Mouse (Mus musculus): ENCODE data around the gene Fbrsl1. TPM values are rescaled to one million over a fixed set of nuclear protein-coding genes. Genes with fewer than 3 reads are reported as not detected.
"Not testable (repeated sequence)": the region's sequence is repeated elsewhere in the genome, so short reads cannot be mapped to it uniquely, and the experiment has no call there.

Gene Fbrsl1
- total RNA-seq, 1 experiment from 2014 or later, result 16.8 TPM

DNA sequence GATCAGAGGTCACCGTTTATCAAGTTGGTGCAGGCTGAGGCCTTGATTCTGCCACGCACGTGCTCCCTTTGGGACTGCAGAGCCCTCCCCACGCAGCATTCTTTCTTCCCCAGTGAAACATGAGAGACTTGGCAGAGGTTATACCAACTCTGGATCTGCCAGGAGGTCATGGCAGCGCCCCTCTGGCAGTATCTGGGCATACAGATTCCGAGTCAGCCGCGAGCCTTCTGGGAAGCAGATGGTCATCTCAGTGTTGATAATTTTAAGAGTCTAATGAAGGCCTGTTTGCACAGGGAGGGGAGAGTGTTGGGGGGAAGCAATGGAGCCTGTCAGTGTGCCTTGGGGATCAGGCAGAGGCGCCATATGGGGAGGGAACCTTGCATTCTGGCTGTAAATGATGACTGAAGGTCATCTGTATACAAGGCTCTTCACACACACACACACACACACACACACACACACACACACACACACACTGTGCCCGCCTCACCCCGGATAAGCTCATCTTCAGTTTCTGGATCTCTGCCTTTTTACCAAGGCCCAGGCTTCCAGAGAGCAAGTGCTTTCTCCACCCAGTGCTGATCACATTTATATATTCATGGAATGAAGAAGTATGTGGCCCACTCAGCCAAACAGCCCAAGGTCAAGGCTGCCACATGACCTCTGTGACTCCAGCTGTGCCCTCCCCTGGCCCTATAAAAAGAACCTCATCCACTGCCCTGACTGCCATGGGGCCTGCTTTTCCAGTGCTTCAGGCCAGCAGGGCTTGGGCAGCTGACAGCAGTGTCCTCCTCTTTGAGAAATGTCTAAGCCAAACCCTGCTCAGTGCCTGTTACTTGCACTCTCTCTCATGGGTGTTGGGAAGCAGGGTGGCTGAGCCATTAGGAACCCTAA, 18.5 kb upstream of the Fbrsl1 start:
- no peak for ATAC-seq (replicated peaks in 1 of 2; ENCODE audit: insufficient read depth in 1 of 2, low FRiP score in 2 of 2, low TSS enrichment in 1 of 2, low read depth in 1 of 2, poor library complexity in 2 of 2, severe bottlenecking in 2 of 2)

DNA sequence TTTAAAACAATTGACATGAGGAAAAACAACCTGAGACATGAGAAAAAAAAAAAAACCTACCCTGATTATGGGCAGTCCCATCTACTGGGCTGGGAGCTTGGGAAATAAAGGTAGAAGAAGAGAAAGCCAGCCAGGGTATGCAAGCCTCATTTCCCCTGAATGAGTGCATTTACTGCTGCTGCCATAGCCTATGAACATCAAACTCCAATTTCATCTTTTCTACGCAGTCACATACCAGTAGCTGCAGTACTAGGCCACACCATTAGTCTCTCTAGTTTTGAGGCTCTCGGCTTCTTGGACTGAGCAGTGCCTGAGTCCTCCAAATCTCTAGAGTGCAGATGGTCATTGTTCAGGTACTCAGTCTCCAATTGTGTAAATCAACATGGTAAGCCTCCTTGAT, 14.3 kb upstream of the Fbrsl1 start:
- no peak for ATAC-seq (replicated peaks in 1 of 2; ENCODE audit: insufficient read depth in 1 of 2, low FRiP score in 2 of 2, low TSS enrichment in 1 of 2, low read depth in 1 of 2, poor library complexity in 2 of 2, severe bottlenecking in 2 of 2)

DNA sequence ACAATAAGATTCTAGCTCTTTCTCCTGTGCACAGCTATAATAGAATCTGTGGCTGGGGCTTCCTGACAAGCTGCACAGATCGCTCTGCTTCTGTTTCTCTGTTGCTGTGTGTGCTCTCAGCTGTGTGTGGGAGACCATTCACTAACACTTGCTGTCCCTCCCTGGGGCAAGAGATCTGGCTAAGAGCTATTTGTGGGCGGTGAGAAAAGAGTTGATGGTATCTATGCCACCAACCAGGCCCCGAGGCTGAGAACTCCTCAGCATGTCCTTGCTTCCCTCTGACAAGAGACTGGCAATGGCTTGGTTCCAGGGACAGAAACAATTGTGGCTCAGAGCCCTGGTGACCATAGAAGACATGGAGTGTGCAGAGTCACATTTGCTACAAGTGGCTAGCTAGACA, 10.6 kb upstream of the Fbrsl1 start:
- 0 out of 4 replicates have a peak, but pooled peaks of 1 of the 2 experiments have one; percentile 12 for ATAC-seq (replicated peaks in 1 of 2; ENCODE audit: insufficient read depth in 1 of 2, low FRiP score in 2 of 2, low TSS enrichment in 1 of 2, low read depth in 1 of 2, poor library complexity in 2 of 2, severe bottlenecking in 2 of 2)

DNA sequence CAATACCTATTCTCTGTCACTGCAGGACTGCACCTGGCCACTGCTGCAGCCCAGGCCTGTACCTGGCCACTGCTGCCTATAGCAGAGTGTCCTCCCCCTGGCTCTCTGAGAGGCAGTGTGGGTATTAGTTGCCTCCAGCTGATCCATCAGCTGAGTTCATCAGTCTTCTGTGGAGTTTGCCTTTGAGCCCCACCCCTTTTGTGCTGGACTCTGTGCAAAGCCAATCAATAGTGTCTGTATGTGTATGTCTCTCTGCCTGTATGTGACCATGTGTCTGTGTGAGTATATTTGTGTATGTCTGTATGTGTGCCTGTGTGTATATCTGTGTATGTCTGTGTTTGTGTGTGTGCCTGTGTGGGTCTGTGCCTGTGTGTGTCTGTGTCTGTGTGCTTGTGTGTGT, 7.0 kb upstream of the Fbrsl1 start:
- no peak for ATAC-seq (replicated peaks in 1 of 2; ENCODE audit: insufficient read depth in 1 of 2, low FRiP score in 2 of 2, low TSS enrichment in 1 of 2, low read depth in 1 of 2, poor library complexity in 2 of 2, severe bottlenecking in 2 of 2)

DNA sequence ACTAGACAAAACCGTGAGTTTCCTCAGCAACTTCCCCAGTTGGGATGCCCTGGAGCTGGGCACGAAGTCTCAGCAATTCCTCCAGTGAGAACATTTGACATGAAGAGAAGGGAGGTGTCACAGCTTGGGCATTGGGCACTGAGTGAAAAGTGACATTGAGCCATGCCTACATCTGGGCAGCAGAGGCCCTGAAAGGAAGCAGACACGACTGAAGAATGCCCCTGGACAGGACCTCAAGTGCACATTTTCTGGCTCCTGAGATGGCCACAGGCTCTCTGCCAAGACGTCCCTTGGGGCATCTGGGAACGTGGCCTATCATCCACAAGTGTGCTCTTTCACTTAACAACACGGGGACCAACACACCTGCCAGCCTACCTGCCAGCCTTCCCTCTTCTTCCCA, 991 bp upstream of the Fbrsl1 start:
- ATAC-seq (replicated peaks in 1 of 2; ENCODE audit: insufficient read depth in 1 of 2, low FRiP score in 2 of 2, low TSS enrichment in 1 of 2, low read depth in 1 of 2, poor library complexity in 2 of 2, severe bottlenecking in 2 of 2), result no peak; a peak in 1 of 4 replicates

DNA sequence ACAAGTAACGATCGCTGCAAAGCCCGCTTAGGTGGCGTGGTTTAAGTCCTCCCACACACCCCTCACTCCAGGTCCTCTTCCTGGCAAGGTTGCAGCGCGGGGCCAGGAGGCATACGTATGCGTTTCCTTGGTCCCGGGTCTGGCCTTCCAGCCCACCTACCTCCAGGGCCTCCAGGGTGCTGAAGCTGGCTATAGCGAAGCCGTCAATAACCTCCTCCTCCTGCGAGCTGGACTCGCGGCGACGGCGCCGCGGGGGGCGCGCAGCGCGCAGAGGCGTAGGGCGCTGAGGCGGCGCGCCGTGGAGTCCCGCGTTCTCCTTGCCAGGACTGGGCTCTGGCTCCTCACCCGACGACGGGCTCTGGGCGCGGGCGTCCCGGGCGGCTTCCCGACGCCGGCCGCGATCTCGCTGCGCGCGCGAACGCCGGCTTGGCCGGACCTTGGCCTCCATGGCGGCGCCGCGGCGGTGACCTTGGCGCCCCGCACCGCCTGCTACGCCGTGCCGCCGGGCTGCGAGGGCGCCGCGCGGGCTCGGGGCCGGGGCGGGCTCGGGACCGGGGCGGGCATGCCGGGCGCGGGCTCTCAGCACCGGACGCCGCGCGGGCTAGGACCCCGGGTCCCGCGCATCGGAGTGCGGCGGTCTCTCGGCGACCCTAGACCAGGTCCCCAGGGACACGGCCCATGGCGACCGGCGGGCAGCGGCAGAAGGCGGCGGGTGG, 425 bp downstream of the Fbrsl1 start:
- ATAC-seq (replicated peaks in 1 of 2; ENCODE audit: insufficient read depth in 1 of 2, low FRiP score in 2 of 2, low TSS enrichment in 1 of 2, low read depth in 1 of 2, poor library complexity in 2 of 2, severe bottlenecking in 2 of 2), result 0 out of 4 replicates have a peak, but pooled peaks of 1 of the 2 experiments have one; percentile 3

DNA sequence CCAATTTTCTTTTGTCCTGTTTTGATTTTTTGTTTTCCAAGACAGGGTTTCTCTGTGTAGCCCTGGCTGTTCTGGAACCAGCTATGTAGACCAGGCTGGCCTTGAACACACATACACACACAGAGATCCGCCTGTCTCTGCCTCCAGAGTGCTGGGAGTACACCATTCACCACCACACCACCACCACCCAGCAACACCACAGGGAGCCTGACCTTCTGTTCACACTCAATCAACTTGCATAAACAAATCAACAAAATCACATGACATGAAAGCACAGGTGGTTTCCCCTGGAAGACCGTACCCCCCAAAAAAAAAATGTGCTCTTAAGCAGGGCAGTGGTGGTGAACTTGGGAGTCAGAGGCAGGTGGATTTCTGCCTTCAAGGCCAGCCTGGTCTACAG, 3.8 kb downstream of the Fbrsl1 start:
- no peak for ATAC-seq (replicated peaks in 1 of 2; ENCODE audit: insufficient read depth in 1 of 2, low FRiP score in 2 of 2, low TSS enrichment in 1 of 2, low read depth in 1 of 2, poor library complexity in 2 of 2, severe bottlenecking in 2 of 2)

DNA sequence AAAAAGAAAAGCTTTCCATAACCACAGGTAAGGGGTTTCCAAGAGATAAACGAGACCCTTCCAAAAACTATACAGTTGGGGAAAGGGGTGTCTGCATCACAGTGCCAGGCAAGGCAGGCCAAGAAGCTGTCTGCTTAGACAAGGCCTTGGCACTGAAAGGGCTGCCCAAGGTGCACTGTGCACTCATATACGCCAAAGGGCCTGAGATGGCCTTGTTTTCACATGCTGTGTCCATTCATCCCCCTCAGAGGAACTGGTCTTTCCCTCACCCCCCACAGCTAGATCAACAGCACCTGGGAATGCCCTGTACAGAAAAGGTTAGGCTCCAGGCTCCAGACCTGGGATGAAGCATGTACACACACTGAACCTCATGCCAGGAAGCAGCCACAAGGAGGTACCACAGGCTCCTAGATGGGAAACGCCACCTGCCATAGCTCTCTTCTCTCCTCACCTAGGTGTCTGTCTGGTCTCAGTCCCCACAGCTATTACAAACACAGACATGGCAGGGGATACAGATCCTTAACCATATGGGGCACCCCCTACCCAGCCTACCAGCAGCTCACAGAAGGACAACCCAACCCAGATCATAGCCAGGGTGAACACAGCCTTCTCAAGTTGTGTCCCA, 5.2 kb downstream of the Fbrsl1 start:
- no peak for ATAC-seq (replicated peaks in 1 of 2; ENCODE audit: insufficient read depth in 1 of 2, low FRiP score in 2 of 2, low TSS enrichment in 1 of 2, low read depth in 1 of 2, poor library complexity in 2 of 2, severe bottlenecking in 2 of 2)

DNA sequence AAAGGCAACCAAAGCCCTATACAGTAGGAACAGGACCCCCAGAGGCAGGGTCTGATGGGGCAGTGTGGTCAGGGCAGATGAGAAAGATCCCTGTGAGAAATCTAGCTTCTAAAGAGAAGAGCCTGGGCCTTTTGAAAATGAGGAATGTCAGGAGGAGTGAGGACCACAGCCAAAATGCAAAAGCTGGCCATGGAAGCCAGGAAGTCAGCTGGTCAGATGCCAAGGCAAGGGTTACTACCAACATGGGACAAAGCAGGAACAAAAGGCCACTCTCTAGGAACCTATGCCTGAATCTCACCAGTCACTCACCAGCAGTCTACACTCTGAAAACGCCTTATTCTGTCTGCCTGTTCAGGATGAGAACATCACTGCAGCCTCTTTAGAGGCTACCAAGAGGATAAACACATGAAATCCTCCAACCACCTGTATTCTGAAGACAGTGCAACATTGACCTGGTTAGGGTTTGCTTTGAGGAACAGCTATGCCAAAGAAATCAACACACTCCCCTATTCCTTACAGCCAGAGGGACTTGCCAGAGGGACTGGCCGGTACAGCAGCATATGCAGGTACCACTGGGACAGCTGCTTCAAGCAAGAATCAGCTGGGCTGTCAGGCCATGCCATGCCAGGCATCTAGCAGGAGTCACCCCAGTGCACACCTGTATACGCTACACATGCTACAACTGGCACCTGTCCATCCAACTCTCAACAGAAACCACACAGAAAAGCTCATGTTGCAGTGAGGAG, 8.6 kb downstream of the Fbrsl1 start:
- ATAC-seq (replicated peaks in 1 of 2; ENCODE audit: insufficient read depth in 1 of 2, low FRiP score in 2 of 2, low TSS enrichment in 1 of 2, low read depth in 1 of 2, poor library complexity in 2 of 2, severe bottlenecking in 2 of 2), result no peak

DNA sequence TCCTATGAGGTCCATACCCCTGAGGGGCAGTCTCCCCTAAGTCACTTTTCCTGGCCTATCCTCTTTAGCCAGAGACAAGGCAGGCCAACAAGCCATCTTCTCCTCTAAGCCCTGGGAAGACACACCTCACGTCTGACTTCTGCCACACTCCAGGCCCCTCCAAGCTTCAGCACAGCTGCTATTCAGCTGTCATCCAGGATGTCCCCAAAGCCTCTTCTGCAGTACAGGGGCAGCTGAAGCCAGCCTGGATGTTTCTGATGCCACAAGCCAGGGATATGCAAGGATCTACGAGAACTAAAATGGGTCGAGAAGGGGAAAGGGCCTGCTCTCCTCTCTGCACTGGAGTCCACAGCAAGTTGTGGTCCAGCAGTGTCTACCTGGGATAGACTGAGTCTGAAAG, 9.7 kb downstream of the Fbrsl1 start:
- no peak for ATAC-seq (replicated peaks in 1 of 2; ENCODE audit: insufficient read depth in 1 of 2, low FRiP score in 2 of 2, low TSS enrichment in 1 of 2, low read depth in 1 of 2, poor library complexity in 2 of 2, severe bottlenecking in 2 of 2)

DNA sequence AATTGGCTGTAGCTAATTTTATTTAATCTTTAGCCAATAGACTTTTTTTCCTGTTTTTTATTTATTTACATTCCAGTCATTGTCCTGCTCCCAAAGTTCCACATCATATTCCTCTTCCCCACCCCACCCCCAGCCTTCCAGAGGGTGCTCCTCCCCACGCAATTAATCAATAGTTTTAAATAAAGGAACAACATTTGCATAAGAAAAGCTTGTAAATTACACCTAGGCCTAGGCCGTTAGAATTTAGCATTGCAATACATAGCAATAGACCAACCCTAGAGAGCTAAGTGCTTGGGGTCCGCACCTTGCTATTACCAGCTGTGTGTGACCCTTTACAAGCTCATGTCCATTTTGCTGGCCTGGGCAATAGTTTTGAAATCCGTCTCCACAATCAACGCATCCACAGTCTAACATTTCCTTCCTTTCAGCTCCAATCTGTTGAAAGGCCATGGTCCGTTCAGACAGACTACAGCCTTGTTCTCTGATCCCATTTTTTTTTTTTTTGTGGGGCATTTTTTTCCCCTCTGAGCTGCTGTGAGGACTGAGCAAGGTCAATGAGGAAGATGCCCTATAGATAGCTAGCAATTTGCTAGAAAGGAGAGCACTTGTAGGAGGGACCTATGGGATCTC, 10.6 kb downstream of the Fbrsl1 start:
- no peak for ATAC-seq (replicated peaks in 1 of 2; ENCODE audit: insufficient read depth in 1 of 2, low FRiP score in 2 of 2, low TSS enrichment in 1 of 2, low read depth in 1 of 2, poor library complexity in 2 of 2, severe bottlenecking in 2 of 2)

DNA sequence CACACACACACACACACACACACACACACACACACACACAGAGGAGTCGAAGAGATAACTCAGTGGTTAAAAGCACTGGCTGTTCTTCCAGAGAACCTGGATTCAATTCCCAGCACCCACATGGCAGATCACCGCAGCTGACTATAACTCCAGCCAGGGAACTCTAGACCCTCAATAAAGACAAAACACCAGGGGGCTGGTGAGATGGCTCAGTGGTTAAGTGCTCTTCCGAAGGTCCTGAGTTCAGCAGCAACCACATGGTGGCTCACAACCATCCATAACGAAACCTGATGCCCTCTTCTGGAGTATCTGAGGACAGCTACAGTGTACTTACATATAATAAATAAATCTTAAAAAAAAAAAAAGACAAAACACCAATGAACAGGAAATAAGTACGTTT, 12.1 kb downstream of the Fbrsl1 start:
- ATAC-seq (replicated peaks in 1 of 2; ENCODE audit: insufficient read depth in 1 of 2, low FRiP score in 2 of 2, low TSS enrichment in 1 of 2, low read depth in 1 of 2, poor library complexity in 2 of 2, severe bottlenecking in 2 of 2), result not testable (repeated sequence)

DNA sequence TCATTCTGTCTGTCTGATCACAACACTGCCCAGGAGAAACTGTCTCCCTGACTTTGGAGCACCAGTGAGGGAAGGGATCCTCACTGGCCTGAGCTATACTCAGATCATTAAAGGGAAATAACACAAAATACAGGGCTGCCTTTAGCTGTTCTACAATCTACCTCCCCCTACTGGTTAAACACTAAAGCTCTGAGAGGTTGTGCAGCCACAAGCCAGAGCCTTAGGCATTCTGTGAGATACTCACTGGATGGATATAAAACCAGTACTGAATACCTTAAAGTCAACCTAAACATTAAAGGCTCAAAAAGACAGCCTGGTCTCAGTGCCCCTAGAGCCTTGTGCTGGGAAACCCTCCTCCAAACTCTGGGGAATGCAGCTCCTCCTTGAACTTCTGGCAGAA, 13.5 kb downstream of the Fbrsl1 start:
- ATAC-seq (replicated peaks in 1 of 2; ENCODE audit: insufficient read depth in 1 of 2, low FRiP score in 2 of 2, low TSS enrichment in 1 of 2, low read depth in 1 of 2, poor library complexity in 2 of 2, severe bottlenecking in 2 of 2), result peak; percentile 37 to 38; a peak in 2 of 4 replicates

DNA sequence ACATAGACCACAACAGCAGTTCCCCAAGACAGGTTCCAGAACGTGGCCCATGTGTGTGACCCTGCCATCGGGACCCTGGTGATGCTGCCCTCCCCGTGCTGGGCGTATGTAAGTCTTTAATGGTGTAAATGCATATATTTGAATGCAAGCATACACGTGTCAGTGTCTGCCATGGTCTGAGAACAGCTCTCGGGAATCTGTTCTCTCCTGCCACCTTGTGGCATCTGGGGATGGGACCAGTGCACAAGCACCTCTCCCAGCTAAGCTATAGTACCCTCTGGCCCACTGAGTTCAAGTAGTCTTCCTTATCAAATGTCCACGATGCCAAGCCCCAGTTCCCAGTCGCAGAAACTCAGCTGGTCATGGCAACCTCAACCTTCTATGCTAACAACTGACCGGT, 19.3 kb downstream of the Fbrsl1 start:
- ATAC-seq (replicated peaks in 1 of 2; ENCODE audit: insufficient read depth in 1 of 2, low FRiP score in 2 of 2, low TSS enrichment in 1 of 2, low read depth in 1 of 2, poor library complexity in 2 of 2, severe bottlenecking in 2 of 2), result peak; percentile 63 to 65; a peak in 3 of 4 replicates

DNA sequence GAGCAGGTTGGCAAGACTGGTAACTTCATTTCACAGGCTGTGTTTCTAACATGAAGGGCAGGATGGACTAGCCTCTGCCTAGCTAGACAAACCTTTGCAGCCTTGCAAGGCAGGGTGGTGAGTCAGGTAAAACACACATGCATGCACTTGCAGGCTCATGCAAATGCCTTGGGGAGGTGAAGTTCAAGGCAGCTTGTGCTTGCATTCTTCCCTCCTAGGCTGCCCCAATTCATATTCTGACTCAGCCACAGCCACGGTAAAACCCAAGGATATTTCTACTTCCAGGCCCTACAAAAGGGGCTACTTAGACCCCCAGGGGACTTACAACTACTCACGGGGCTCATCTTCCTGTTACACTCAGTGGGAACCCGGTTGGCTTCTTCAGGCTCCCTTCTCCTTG, 20.0 kb downstream of the Fbrsl1 start:
- no peak for ATAC-seq (replicated peaks in 1 of 2; ENCODE audit: insufficient read depth in 1 of 2, low FRiP score in 2 of 2, low TSS enrichment in 1 of 2, low read depth in 1 of 2, poor library complexity in 2 of 2, severe bottlenecking in 2 of 2)

DNA sequence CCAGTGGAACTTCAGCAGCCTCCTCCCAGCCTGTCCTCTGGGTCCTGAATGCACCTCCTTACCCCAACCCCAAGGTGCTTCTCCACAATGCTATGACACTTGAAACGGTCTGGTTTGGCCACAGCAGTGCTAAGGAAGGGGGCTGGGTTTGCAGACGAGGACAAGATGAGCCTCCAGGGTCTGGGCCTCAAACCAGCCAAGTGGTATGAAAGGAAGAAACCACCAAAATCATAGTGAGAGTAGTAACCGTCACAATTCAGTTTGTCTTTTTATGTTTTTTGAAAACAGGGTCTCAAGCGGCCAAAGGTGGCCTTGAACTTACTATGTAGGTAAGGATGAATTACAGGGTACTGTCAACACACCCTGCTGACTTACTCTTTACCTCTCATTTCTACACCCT, 23.1 kb downstream of the Fbrsl1 start:
- ATAC-seq (replicated peaks in 1 of 2; ENCODE audit: insufficient read depth in 1 of 2, low FRiP score in 2 of 2, low TSS enrichment in 1 of 2, low read depth in 1 of 2, poor library complexity in 2 of 2, severe bottlenecking in 2 of 2), result no peak

DNA sequence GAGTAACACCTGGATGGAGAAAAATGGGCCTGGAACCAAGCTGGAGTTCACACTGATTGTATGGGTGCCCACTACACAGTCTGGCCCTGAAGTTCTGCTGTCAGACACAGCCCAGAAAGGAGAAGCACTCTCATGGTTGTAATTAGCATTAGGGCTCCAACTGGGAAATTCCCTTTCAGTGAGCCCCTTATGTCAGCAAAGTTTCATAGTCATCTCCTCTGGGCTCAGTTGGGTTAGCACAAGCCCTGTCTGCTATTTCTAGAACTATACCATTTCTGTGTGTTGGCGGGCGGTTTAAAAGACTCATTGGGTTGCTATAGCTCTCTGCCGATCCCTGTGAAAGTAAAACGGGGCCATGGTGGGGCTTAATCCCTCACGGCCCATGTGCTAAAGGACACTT, 24.1 kb downstream of the Fbrsl1 start:
- no peak for ATAC-seq (replicated peaks in 1 of 2; ENCODE audit: insufficient read depth in 1 of 2, low FRiP score in 2 of 2, low TSS enrichment in 1 of 2, low read depth in 1 of 2, poor library complexity in 2 of 2, severe bottlenecking in 2 of 2)
